Mouse (Mus musculus) hindbrain, embryonic 14.5 days (tissue): ENCODE measurements at regions not wholly inside any gene's neighbourhood (a gene's known extent, or its start where the extent isn't known, plus 50 kb on each side); places are given as distances from the start of the nearest gene placed in this dataset.

Experiments used
- ATAC-seq: fragments of 200-750 bp; cut with Nextera tagmentation; 2 replicates; pipeline ENCODE4 v1.8.0; 2017; ENCODE audit warnings: moderate number of reproducible peaks, mild to moderate bottlenecking, moderate TSS enrichment, moderate library complexity; ENCODE audit not compliant: low FRiP score
- DNase-seq: peaks from one replicate; pipeline ENCODE4 v3.0.0-alpha.2; 2015; ENCODE audit warnings: low spot score
- H3K27ac ChIP-seq: fragments of 300-500 bp; sonication (generic); 2 replicates; pipeline ENCODE4 v1.5.1; 2014; ENCODE audit warnings: mild to moderate bottlenecking, moderate library complexity
- H3K27me3 ChIP-seq: fragments of 300-500 bp; sonication (generic); 2 replicates; pipeline ENCODE4 v1.6.1; 2014; ENCODE audit warnings: mild to moderate bottlenecking, low read length, mixed read lengths; ENCODE audit not compliant: control insufficient read depth, insufficient read depth
- H3K36me3 ChIP-seq: fragments of 300-500 bp; sonication (generic); replicated peaks from 2 replicates; pipeline ENCODE4 v1.6.1; 2014; ENCODE audit not compliant: control insufficient read depth, insufficient read depth
- H3K4me1 ChIP-seq: fragments of 300-500 bp; sonication (generic); replicated peaks from 2 replicates; pipeline ENCODE4 v1.6.1; 2014; ENCODE audit warnings: antibody characterized with exemption, low read length, mixed read lengths; ENCODE audit not compliant: control insufficient read depth, insufficient read depth
- H3K4me2 ChIP-seq: fragments of 300-500 bp; sonication (generic); replicated peaks from 2 replicates; pipeline ENCODE4 v1.6.1; 2014; ENCODE audit warnings: mild to moderate bottlenecking, moderate library complexity
- H3K4me3 ChIP-seq: fragments of 300-500 bp; sonication (generic); replicated peaks from 2 replicates; pipeline ENCODE4 v1.5.1; 2014; ENCODE audit warnings: mild to moderate bottlenecking, low read length
- H3K9ac ChIP-seq: fragments of 300-500 bp; sonication (generic); 2 replicates; pipeline ENCODE4 v1.6.1; 2014
- H3K9me3 ChIP-seq: fragments of 300-500 bp; sonication (generic); 2 replicates; pipeline ENCODE4 v1.6.1; 2016; ENCODE audit warnings: low read length; ENCODE audit not compliant: control insufficient read depth
- WGBS: fragments of 180-500 bp; shearing (Covaris S2); extraction: QIAGEN DNeasy Blood & Tissue Kit; methylation state at CpG from one replicate; pipeline ENCODE4 v1.1.7; 2014; 5-methylcytosine and 5-hydroxymethylcytosine counted together

DNA sequence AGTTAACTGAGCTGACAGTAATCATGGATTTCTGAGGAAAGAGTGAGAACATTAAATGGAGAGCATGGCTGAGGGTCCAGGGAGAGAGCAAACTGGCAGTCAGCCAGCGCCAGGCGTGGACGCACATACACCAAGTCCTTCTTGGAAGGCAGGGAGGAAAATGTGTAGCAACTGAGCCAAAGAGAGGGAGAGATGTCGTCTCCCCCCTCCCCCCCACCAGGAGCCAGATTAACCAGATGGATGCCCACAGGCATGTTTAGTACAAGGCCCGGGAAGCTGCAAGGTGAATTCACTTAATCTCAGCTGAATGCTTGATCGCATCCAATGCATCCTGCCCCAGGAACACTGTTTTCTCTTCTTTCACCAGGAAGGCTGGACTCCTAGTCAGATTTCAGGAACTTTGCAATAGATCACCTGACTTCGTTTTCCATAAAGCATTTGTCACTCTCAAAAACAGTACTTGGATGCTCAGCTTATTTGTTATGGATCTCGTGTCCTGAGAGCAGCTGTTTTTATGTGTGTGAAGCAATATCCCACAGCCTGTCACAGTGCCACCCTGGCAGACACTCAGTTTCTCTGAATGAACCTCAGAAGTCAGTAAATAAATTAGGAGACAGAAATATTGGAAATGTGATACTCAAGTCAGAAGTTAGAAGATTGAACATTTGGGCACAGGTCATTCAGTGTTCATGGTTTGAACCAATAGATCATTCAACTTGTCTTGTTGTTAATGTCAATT lies 127.1 kb upstream of the Nampt start:
- DNase-seq = peak; percentile 52
- H3K4me3 ChIP-seq = no peak overlapping the region
- no peaks in the 10 kb centered on the region for H3K4me1 ChIP-seq
- 44% methylated on average over 8 of the region's 8 CpGs for WGBS
- ATAC-seq = peak; percentile 65
- no peaks in the 10 kb centered on the region for H3K27me3 ChIP-seq
- no peaks in the 10 kb centered on the region for H3K36me3 ChIP-seq
- no peak overlapping the region for H3K27ac ChIP-seq
- H3K9me3 ChIP-seq = no peaks in the 10 kb centered on the region
- no peak overlapping the region for H3K4me2 ChIP-seq
- no peak overlapping the region for H3K9ac ChIP-seq

GRCm38 (mm10) chr12:32692962-32693361 lies 126.4 kb upstream of the Nampt start:
- Histone ChIP-seq H3K27me3 (no peaks in the 10 kb centered on the region), H3K4me3 (no peak overlapping the region), H3K4me1 (no peaks in the 10 kb centered on the region), H3K9ac (no peak overlapping the region), H3K36me3 (no peaks in the 10 kb centered on the region), H3K4me2 (no peak overlapping the region), H3K9me3 (no peaks in the 10 kb centered on the region), H3K27ac (no peak overlapping the region)
- DNase-seq = no peak
- no peak for ATAC-seq
- WGBS = 90% methylated on average over 7 of the region's 7 CpGs

GRCm38 (mm10) chr12:32693678-32694077 lies 125.7 kb upstream of the Nampt start:
- Histone ChIP-seq H3K9me3 (no peaks in the 10 kb centered on the region), H3K27ac (no peak overlapping the region), H3K9ac (no peak overlapping the region), H3K4me3 (no peak overlapping the region), H3K4me2 (no peak overlapping the region), H3K36me3 (no peaks in the 10 kb centered on the region), H3K27me3 (no peaks in the 10 kb centered on the region), H3K4me1 (no peaks in the 10 kb centered on the region)
- 87% methylated on average over 1 of the region's 1 CpGs for WGBS
- DNase-seq (no peak), ATAC-seq (no peak)

DNA sequence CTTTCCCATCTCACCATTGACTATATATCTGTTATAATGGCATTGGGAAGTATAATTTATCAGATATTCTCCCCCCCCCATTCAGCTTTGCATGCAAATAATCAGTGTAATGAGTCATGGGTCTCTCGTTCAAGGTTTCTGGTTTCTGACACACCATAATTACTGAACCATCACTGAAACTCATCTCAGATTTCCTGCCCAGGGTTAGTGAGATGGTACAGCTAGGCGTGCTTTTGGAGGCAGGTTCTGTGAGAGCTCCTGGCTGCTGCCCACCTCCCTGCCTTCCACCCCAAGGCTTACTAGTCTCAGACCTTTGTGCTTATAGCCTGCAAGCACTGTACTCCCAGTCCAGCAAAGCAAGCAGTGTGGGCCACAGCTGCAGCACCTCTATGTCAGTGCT lies 122.5 kb upstream of the Nampt start:
- no peak for ATAC-seq
- WGBS = 80% methylated on average over 2 of the region's 2 CpGs
- Histone ChIP-seq H3K27me3 (no peaks in the 10 kb centered on the region), H3K36me3 (no peaks in the 10 kb centered on the region), H3K9ac (no peak overlapping the region), H3K27ac (no peak overlapping the region), H3K9me3 (no peaks in the 10 kb centered on the region), H3K4me1 (no peaks in the 10 kb centered on the region), H3K4me2 (no peak overlapping the region), H3K4me3 (no peak overlapping the region)
- no peak for DNase-seq

- no peak overlapping the region for H3K9ac ChIP-seq
- no peaks in the 10 kb centered on the region for H3K9me3 ChIP-seq
- H3K4me2 ChIP-seq = no peak overlapping the region
- 92% methylated on average over 10 of the region's 10 CpGs for WGBS
- ATAC-seq (no peak), DNase-seq (no peak)
- no peaks in the 10 kb centered on the region for H3K36me3 ChIP-seq
- no peak overlapping the region for H3K27ac ChIP-seq
- H3K4me1 ChIP-seq = no peaks in the 10 kb centered on the region
- H3K4me3 ChIP-seq = no peak overlapping the region
- H3K27me3 ChIP-seq = no peaks in the 10 kb centered on the region
Observed at GRCm38 (mm10) chr12:32709188-32709587, 110.2 kb upstream of the Nampt start.

DNA sequence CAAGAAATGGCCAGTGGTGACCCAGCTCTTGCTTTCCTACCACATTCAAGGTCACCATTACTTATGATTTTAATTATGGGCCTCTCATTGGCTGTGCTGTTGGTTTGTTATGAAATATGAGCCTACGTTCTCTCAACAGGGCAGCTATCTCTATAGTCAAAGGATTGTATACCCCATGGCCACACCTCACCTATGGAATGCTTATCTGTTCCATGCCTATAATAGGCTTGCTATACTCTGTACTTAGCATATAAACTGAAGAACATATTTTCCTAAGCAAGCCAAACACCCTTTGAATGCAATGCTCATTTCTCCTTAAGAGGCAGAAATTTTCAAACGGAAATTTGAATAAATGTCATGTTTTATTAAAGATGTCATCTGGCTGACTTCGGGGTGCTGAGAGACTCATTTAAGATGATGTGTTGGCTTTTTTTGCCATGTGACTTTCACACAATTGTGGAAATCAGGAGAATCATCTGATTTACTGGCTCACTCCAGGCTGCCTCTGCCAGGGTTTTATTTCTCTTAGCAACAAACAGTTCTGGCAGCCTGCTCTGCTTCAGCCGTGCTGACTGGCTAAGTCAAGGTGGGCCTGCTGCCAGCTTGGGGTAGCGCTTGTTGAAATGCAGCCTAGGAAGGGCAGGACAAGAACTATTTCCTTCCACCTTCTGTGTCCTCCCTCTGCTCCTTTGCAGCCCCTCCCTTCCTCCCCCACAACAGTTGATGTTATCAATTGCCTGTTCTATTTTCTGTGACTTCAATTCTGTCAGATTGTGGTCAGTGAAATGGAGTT lies 102.0 kb upstream of the Nampt start:
- ATAC-seq = peak; percentile 89
- DNase-seq = peak; percentile 78
- WGBS = 58% methylated on average over 5 of the region's 5 CpGs
- Histone ChIP-seq H3K36me3 (no peaks in the 10 kb centered on the region), H3K4me2 (no peak overlapping the region), H3K4me1 (no peaks in the 10 kb centered on the region), H3K4me3 (no peak overlapping the region), H3K9me3 (no peaks in the 10 kb centered on the region), H3K27me3 (no peaks in the 10 kb centered on the region), H3K27ac (no peak overlapping the region), H3K9ac (no peak overlapping the region)

GRCm38 (mm10) chr12:32719203-32719602 lies 100.1 kb upstream of the Nampt start:
- Histone ChIP-seq H3K27ac (no peak overlapping the region), H3K9me3 (no peaks in the 10 kb centered on the region), H3K9ac (no peak overlapping the region), H3K27me3 (no peaks in the 10 kb centered on the region), H3K4me1 (no peaks in the 10 kb centered on the region), H3K36me3 (no peaks in the 10 kb centered on the region), H3K4me2 (no peak overlapping the region), H3K4me3 (no peak overlapping the region)
- DNase-seq (no peak), ATAC-seq (no peak)
- 90% methylated on average over 4 of the region's 4 CpGs for WGBS

GRCm38 (mm10) chr12:32724451-32725188 lies 94.7 kb upstream of the Nampt start:
- ATAC-seq (peak; percentile 89), DNase-seq (peak; percentile 68)
- H3K9me3 ChIP-seq = no peaks in the 10 kb centered on the region
- H3K27me3 ChIP-seq = no peaks in the 10 kb centered on the region
- 54% methylated on average over 7 of the region's 7 CpGs for WGBS
- no peaks in the 10 kb centered on the region for H3K36me3 ChIP-seq
- H3K4me3 ChIP-seq = no peak overlapping the region
- H3K4me2 ChIP-seq = no peak overlapping the region
- H3K4me1 ChIP-seq = no peaks in the 10 kb centered on the region
- no peak overlapping the region for H3K9ac ChIP-seq
- H3K27ac ChIP-seq = no peak overlapping the region

- Histone ChIP-seq H3K36me3 (no peaks in the 10 kb centered on the region), H3K27me3 (no peaks in the 10 kb centered on the region), H3K27ac (no peak overlapping the region), H3K9me3 (no peaks in the 10 kb centered on the region), H3K9ac (no peak overlapping the region), H3K4me3 (no peak overlapping the region), H3K4me2 (no peak overlapping the region), H3K4me1 (no peaks in the 10 kb centered on the region)
- ATAC-seq = no peak
- DNase-seq = no peak
- WGBS = 92% methylated on average over 1 of the region's 1 CpGs
Observed at GRCm38 (mm10) chr12:32727539-32727938, 91.8 kb upstream of the Nampt start.
